Comparison of ENCODE assay signal across 22 mouse cellular contexts in genomic region chr19:53166367-53166766, GRCm38 (mm10). TPM values are rescaled to one million over a fixed set of nuclear protein-coding genes. Genes with fewer than 3 reads are reported as not detected.
DNase-seq lines count a peak whose midpoint lies in the region; ATAC-seq and TF ChIP-seq lines count a peak whose summit lies in the region.
"Had no signal": no experiment of that assay in that cellular context is flagged by ENCODE, and none has a peak within 500 bp of the region (broad histone marks: within the 10 kb centered on the region; RNA-seq: fewer than 3 reads in every experiment).

No protein-coding gene starts in this region.

- peaks cover 14% of the 10 kb centered on the region for H3K4me1 ChIP-seq in hindbrain, postnatal 0 days (ENCODE audit: insufficient read depth, low read length)
- no peaks in the 10 kb centered on the region for H3K4me1 ChIP-seq in hindbrain, embryonic 11.5 days (replicated peaks; ENCODE audit: control insufficient read depth, insufficient read depth, low read length)
- H3K4me1 ChIP-seq in cortical plate, adult 2 months (ENCODE audit: control insufficient read depth, insufficient read depth, low read length) = peaks cover 22% of the 10 kb centered on the region
- H3K4me1 ChIP-seq: embryonic facial prominence, embryonic 12.5 days; midbrain, embryonic 12.5 days had no signal

- ATAC-seq in hindbrain, postnatal 0 days = no peak
- ATAC-seq in hindbrain, embryonic 11.5 days (ENCODE audit: low FRiP score) = no peak
- ATAC-seq in granulocyte monocyte progenitor cell, adult 5-6 weeks (replicated peaks; ENCODE audit: poor library complexity, severe bottlenecking) = no peak
- ATAC-seq: CD4-positive, CD25-positive, alpha-beta regulatory T cell, adult 4 months; intestine, postnatal 0 days; liver, embryonic 12.5 days; liver, postnatal 0 days had no signal

- TF ChIP-seq POLR2A in cortical plate, adult 2 months (IDR thresholded peaks at IDR 0.05; ENCODE audit: extremely low read depth, insufficient read depth, low read length) = no peak

- no peaks in the 10 kb centered on the region for H3K36me3 ChIP-seq in hindbrain, postnatal 0 days (ENCODE audit: insufficient read depth, low read length)
- H3K36me3 ChIP-seq in hindbrain, embryonic 11.5 days (ENCODE audit: control insufficient read depth, insufficient read depth, low read length) = no peaks in the 10 kb centered on the region
- H3K36me3 ChIP-seq: embryonic facial prominence, embryonic 12.5 days; liver, embryonic 12.5 days; midbrain, embryonic 12.5 days; stomach, embryonic 15.5 days had no signal

- no peaks in the 10 kb centered on the region for H3K9me3 ChIP-seq in hindbrain, postnatal 0 days (ENCODE audit: low read length)
- no peaks in the 10 kb centered on the region for H3K9me3 ChIP-seq in hindbrain, embryonic 11.5 days (ENCODE audit: control insufficient read depth, low read length)
- H3K9me3 ChIP-seq: embryonic facial prominence, embryonic 12.5 days; heart, embryonic 12.5 days; liver, embryonic 12.5 days; midbrain, embryonic 12.5 days; stomach, embryonic 15.5 days had no signal

- peak overlapping the region; percentile 28; the same call in 1 of the 2 replicates for H3K27ac ChIP-seq in gastrocnemius, adult 2 months
- peak overlapping the region; percentile 42 for H3K27ac ChIP-seq in hindbrain, postnatal 0 days
- H3K27ac ChIP-seq in hindbrain, embryonic 11.5 days (ENCODE audit: low read depth, low read length) = no peak overlapping the region
- H3K27ac ChIP-seq in cortical plate, adult 2 months (ENCODE audit: insufficient read depth, low read length) = peak overlapping the region; percentile 39; the same call in 1 of the 2 replicates
- H3K27ac ChIP-seq: embryonic facial prominence, embryonic 12.5 days; liver, embryonic 12.5 days; midbrain, embryonic 12.5 days; stomach, embryonic 15.5 days had no signal

- H3K27me3 ChIP-seq in hindbrain, postnatal 0 days (ENCODE audit: insufficient read depth, low read length) = no peaks in the 10 kb centered on the region
- no peaks in the 10 kb centered on the region for H3K27me3 ChIP-seq in hindbrain, embryonic 11.5 days (ENCODE audit: control insufficient read depth, insufficient read depth, low read length)
- H3K27me3 ChIP-seq: embryonic facial prominence, embryonic 12.5 days; heart, embryonic 12.5 days; liver, embryonic 12.5 days; midbrain, embryonic 12.5 days; stomach, embryonic 15.5 days had no signal

- TF ChIP-seq CTCF in gastrocnemius, adult 2 months (IDR thresholded peaks at IDR 0.05) = no peak
- TF ChIP-seq CTCF in hindbrain, postnatal 0 days (IDR thresholded peaks at IDR 0.05; ENCODE audit: low read depth) = no peak
- no peak for TF ChIP-seq CTCF in cortical plate, adult 2 months (IDR thresholded peaks at IDR 0.05; ENCODE audit: extremely low read depth, insufficient read depth, low read length)

- H3K4me3 ChIP-seq in gastrocnemius, adult 2 months = no peak overlapping the region
- H3K4me3 ChIP-seq in hindbrain, postnatal 0 days (ENCODE audit: low read length) = no peak overlapping the region
- H3K4me3 ChIP-seq in hindbrain, embryonic 11.5 days (ENCODE audit: low read depth, low read length) = no peak overlapping the region
- no peak overlapping the region for H3K4me3 ChIP-seq in cortical plate, adult 2 months (ENCODE audit: insufficient read depth, low read length)
- H3K4me3 ChIP-seq: embryonic facial prominence, embryonic 12.5 days; heart, embryonic 12.5 days; liver, embryonic 12.5 days; midbrain, embryonic 12.5 days; stomach, embryonic 15.5 days had no signal

- peak; percentile 14 to 44 for DNase-seq in cerebellum, postnatal 14 days
- DNase-seq in cerebellum, adult 11-12 months = no peak
- DNase-seq in gastrocnemius, adult 2 months = no peak
- no peak for DNase-seq in gastrocnemius, adult 18-20 months (ENCODE audit: low spot score)
- no peak for DNase-seq in hindbrain, postnatal 0 days (ENCODE audit: low spot score)
- no peak for DNase-seq in hindbrain, embryonic 11.5 days (ENCODE audit: low spot score)
- DNase-seq: adrenal gland, postnatal 14 days; embryo, embryonic 11 days; heart, postnatal 4 days; kidney, postnatal 14 days; liver, postnatal 0 days; lung, postnatal 36 days; right cerebral cortex, postnatal 25 days had no signal

- no peak overlapping the region for H3K9ac ChIP-seq in hindbrain, postnatal 0 days (replicated peaks; ENCODE audit: low read length)
- H3K9ac ChIP-seq in hindbrain, embryonic 11.5 days (ENCODE audit: low read depth, low read length) = no peak overlapping the region
- H3K9ac ChIP-seq: embryonic facial prominence, embryonic 12.5 days; heart, embryonic 12.5 days; liver, embryonic 12.5 days; liver, postnatal 0 days; midbrain, embryonic 12.5 days; stomach, embryonic 15.5 days had no signal

- H3K4me2 ChIP-seq in hindbrain, postnatal 0 days (ENCODE audit: low read depth, low read length) = no peak overlapping the region
- no peak overlapping the region for H3K4me2 ChIP-seq in hindbrain, embryonic 11.5 days (replicated peaks; ENCODE audit: low read depth, low read length)
- H3K4me2 ChIP-seq: embryonic facial prominence, embryonic 12.5 days; heart, embryonic 12.5 days; liver, embryonic 12.5 days; midbrain, embryonic 12.5 days; stomach, embryonic 15.5 days had no signal

- WGBS in hindbrain, postnatal 0 days = 63% methylated on average over 10 of the region's 10 CpGs
- 91% methylated on average over 10 of the region's 10 CpGs for WGBS in hindbrain, embryonic 11.5 days

- intact Hi-C loops in gastrocnemius, adult 2 months (cut with DNase I) = no loop called here

RNA-seq across cellular contexts. Expression of gene Add3, which starts 26.1 kb away (rescaled TPM):
- 10 to 100 TPM; 17.0 to 29.5 TPM for total RNA-seq in gastrocnemius, adult 2 months (2021)
- total RNA-seq in gastrocnemius, adult 18-20 months (2021) = 10 to 100 TPM; 23.0 to 30.5 TPM
- 49.7 and 56.7 TPM in 2 replicates for total RNA-seq in hindbrain, postnatal 0 days (2014; rRNA removed)
- polyA plus RNA-seq in hindbrain, postnatal 0 days (2015; fragmentation: Nextera tagmentation; extraction: Ambion mirVana) = 65.2 and 68.8 TPM in 2 replicates
- 46.6 and 51.6 TPM in 2 replicates for polyA plus RNA-seq in hindbrain, embryonic 11.5 days (2014; fragmentation: Nextera tagmentation; extraction: Ambion mirVana)
- 75.3 and 76.7 TPM in 2 replicates for polyA plus RNA-seq in cortical plate, adult 2 months (2012; rRNA removed)
- total RNA-seq in granulocyte monocyte progenitor cell, adult 5-6 weeks (2014; fragmentation: Nextera tagmentation) = 30.2 and 57.5 TPM in 2 replicates
- 39.5 and 43.3 TPM in 2 replicates for total RNA-seq in granulocyte monocyte progenitor cell, adult 5-6 weeks (2017)

Comparison
In these comparisons a context has a peak if more than half of its experiments do, and no peak if none do; other contexts are left out.
1. DNase-seq: peak in cerebellum, postnatal 14 days (2 of 2); none in cerebellum, adult 11-12 months (single experiment), gastrocnemius, adult 2 months (single experiment), gastrocnemius, adult 18-20 months (single experiment), hindbrain, postnatal 0 days (single experiment) and hindbrain, embryonic 11.5 days (single experiment).